Comparison of ENCODE assay signal across 23 mouse cellular contexts in genomic region chr9:107262375-107262774, GRCm38 (mm10).
"Had no signal": no experiment of that assay in that cellular context is flagged by ENCODE, and none has a peak within 500 bp of the region (broad histone marks: within the 10 kb centered on the region; RNA-seq: fewer than 3 reads in every experiment).

No protein-coding gene starts in this region.

- DNase-seq: kidney, adult 18-20 months; kidney, adult 9 months; kidney, postnatal 14 days; kidney, postnatal 4 days; liver; lung, adult 18-20 months; lung, postnatal 10 days; lung, postnatal 36 days; retina, postnatal 1 day; right cerebral cortex, postnatal 25 days; spleen, adult 18-20 months; thymus, postnatal 25 days had no signal

- ATAC-seq: liver, embryonic 12.5 days; midbrain, embryonic 15.5 days had no signal

- H3K4me3 ChIP-seq: limb, embryonic 10.5 days; limb, embryonic 13.5 days; liver, embryonic 12.5 days; liver, embryonic 15.5 days; lung, embryonic 15.5 days; megakaryocyte, embryonic 14.5 days; midbrain, embryonic 12.5 days; midbrain, embryonic 15.5 days; neural tube, embryonic 12.5 days; neural tube, embryonic 15.5 days; stomach, embryonic 15.5 days had no signal

- H3K4me2 ChIP-seq: limb, embryonic 13.5 days; liver, embryonic 12.5 days; liver, embryonic 15.5 days; lung, embryonic 15.5 days; midbrain, embryonic 12.5 days; midbrain, embryonic 15.5 days; neural tube, embryonic 12.5 days; neural tube, embryonic 15.5 days; stomach, embryonic 15.5 days had no signal

- H3K4me1 ChIP-seq: limb, embryonic 13.5 days; lung, embryonic 15.5 days; midbrain, embryonic 12.5 days; midbrain, embryonic 15.5 days; neural tube, embryonic 12.5 days; neural tube, embryonic 15.5 days had no signal

- H3K9ac ChIP-seq: limb, embryonic 13.5 days; liver, embryonic 12.5 days; liver, embryonic 15.5 days; lung, embryonic 15.5 days; midbrain, embryonic 12.5 days; midbrain, embryonic 15.5 days; neural tube, embryonic 12.5 days; neural tube, embryonic 15.5 days; stomach, embryonic 15.5 days had no signal

- H3K27me3 ChIP-seq: limb, embryonic 13.5 days; liver, embryonic 12.5 days; liver, embryonic 15.5 days; lung, embryonic 15.5 days; megakaryocyte, embryonic 14.5 days; midbrain, embryonic 12.5 days; midbrain, embryonic 15.5 days; neural tube, embryonic 12.5 days; neural tube, embryonic 15.5 days; stomach, embryonic 15.5 days had no signal

- H3K9me3 ChIP-seq: limb, embryonic 10.5 days; limb, embryonic 13.5 days; liver, embryonic 12.5 days; liver, embryonic 15.5 days; lung, embryonic 15.5 days; megakaryocyte, embryonic 14.5 days; midbrain, embryonic 12.5 days; midbrain, embryonic 15.5 days; neural tube, embryonic 12.5 days; neural tube, embryonic 15.5 days; stomach, embryonic 15.5 days had no signal

- H3K36me3 ChIP-seq: limb, embryonic 10.5 days; limb, embryonic 13.5 days; liver, embryonic 15.5 days; lung, embryonic 15.5 days; midbrain, embryonic 12.5 days; midbrain, embryonic 15.5 days; neural tube, embryonic 12.5 days; neural tube, embryonic 15.5 days; stomach, embryonic 15.5 days had no signal

- H3K27ac ChIP-seq: limb, embryonic 10.5 days; limb, embryonic 13.5 days; liver, embryonic 12.5 days; liver, embryonic 15.5 days; lung, embryonic 15.5 days; midbrain, embryonic 12.5 days; midbrain, embryonic 15.5 days; neural tube, embryonic 12.5 days; neural tube, embryonic 15.5 days; stomach, embryonic 15.5 days had no signal
